Mouse (Mus musculus) megakaryocyte-erythroid progenitor cell, adult 5-6 weeks (primary cell): ENCODE results near the gene Tacc2. TPM values are rescaled to one million over a fixed set of nuclear protein-coding genes. Genes with fewer than 3 reads are reported as not detected.
"Not testable (repeated sequence)": the region's sequence is repeated elsewhere in the genome, so short reads cannot be mapped to it uniquely, and the experiment has no call there.

Experiments used
- ATAC-seq: replicated peaks from 2 replicates; pipeline ENCODE4 v1.8.0; 2016; ENCODE audit warnings: mild to moderate bottlenecking, inconsistent platforms; ENCODE audit not compliant: severe bottlenecking, poor library complexity, low FRiP score, low TSS enrichment
- total RNA-seq, 2 experiments: library from RNA; stranded (forward) in 1 of 2; stranded (reverse) in 1 of 2; fragments of 200-1000, 215-1000 nt in 1 of 2; fragments of >200 nt in 1 of 2; fragmentation: Nextera tagmentation in 1 of 2; gene quantifications; 2 replicates each; pipeline ENCODE4 v1.2.3; 2014 to 2017

Tacc2 gene
- total RNA-seq (2014; fragmentation: Nextera tagmentation): 9.1 and 14.2 TPM in 2 replicates
- 0.88 and 1.6 TPM in 2 replicates for total RNA-seq (2017)

- no peak for ATAC-seq
These were observed at the start of gene Tacc2 for GRCm38 (mm10) chr7:130577388-130578003. Gene Tacc2, plus strand, starts transcription at chr7:130577438.

DNA sequence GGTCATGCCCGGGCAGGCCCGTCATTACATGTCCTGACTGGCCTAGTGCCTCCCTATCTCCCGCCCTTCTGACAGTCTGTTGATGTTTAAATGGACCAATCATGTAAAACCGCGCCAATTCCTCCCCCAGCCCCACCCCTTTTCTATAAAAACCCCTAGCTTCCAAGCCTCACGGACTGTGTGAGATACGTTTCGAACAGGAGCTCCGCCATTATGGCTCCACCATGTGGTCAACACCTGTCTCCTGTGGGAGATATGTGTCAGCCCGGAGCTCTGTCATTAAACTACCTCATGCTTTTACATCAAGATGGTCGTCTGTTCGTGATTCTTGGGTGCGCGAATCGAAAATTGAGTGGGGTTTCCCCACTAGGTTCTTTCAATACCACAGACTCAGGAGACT is 46.1 kb upstream of the Tacc2 start:
- ATAC-seq: not testable (repeated sequence)

DNA sequence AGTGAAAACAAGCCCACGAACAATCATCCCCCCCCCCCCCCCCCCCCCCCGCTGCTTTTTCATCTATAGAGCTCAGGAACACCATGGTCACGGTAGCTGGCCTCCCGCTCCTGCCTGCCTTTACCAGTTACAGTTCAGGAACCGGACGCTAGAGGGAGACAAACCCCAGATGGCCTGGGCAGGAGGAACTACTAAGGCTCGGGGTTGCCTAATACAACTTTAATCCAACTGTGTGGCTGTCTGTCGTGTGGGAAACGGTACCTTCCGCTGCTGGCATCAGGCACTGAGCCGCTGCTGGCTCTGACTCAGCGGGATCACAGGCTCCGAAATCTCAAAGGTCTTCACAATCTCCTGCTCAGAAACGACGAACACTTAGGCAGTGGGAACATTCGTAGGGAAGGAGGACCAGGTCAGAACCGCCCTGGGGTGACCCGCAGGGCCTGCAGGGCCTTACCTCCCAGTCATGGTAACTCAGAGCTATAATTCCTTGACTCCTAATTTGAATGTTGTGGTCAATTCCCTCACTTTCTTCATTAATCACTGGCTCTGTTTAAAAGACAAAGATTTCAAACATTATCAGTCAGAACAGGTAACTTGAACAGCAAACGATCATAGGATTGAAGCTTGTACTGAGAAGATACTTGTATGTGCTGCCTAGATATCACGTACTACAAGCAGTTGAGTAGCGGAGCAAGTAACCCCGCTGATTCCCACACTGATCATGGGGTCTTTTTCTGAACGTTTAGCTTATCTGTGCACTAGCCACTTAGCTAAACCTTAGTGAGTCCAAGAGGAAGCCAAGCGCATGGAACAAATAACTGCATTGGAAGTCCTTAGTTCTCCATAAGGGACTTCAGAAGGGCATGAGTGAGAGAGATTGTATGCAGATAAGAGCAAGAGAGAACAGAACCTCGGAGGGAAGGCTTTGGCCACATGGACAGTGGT is 43.6 kb upstream of the Tacc2 start:
- ATAC-seq: peak; percentile 97

DNA sequence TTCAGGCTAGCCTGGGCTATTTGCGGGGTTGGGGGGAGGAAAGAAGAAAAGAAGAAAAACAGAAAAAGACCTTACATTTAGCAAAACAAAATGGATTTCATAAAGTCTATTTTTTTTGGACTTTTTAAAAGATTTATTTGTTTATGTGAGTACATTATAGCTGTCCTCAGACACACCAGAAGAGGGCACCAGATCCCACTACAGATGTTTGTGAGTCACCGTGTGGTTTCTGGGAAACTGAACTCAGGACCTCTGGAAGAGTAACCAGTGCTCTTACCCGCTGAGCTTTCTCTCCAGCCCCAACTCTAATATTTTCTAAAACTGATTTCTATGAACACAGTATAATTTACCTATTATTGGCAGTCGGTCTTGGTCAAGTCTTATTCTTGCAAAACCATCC is 42.1 kb upstream of the Tacc2 start:
- no peak for ATAC-seq

DNA sequence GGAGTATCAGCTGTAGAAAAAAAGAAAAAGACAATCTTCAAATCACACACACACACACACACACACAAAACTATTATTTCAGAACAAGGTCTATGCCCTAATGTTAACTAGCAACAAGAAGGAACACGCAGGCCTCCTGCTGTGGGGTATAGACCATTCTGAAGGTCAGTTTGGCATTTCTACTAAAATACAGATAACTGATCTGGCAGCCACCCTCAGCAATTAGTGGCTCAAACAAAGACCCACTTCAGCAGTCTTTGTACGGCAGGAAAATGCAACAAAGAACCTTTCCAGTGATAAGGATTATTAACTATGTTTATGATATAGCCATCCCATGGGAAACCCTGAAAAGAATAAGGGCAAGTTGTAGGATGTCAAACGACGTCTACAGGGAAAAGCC is 40.2 kb upstream of the Tacc2 start:
- no peak for ATAC-seq

- no peak for ATAC-seq
These were observed 37.1 kb upstream of the Tacc2 start for GRCm38 (mm10) chr7:130540176-130540575.

GRCm38 (mm10) chr7:130543181-130543580 is 34.1 kb upstream of the Tacc2 start:
- no peak for ATAC-seq

DNA sequence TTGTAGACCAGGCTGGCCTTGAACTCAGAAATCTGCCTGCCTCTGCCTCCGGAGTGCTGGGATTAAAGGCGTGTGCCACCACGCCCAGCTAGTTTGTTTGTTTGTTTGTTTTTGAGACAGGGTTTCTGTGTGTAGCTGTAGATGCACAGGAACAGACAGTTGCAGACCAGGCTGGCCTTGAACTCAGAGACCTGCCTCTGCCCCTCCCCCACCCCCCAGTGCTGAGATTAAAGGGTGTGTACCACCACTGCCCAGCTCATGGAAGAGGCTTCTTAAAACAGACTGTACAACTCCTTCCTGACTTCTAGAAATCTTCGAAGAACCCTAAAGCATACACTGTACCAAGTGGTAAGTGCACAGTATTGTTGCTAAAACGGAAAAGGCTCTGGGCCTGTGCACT is 31.8 kb upstream of the Tacc2 start:
- ATAC-seq: no peak

DNA sequence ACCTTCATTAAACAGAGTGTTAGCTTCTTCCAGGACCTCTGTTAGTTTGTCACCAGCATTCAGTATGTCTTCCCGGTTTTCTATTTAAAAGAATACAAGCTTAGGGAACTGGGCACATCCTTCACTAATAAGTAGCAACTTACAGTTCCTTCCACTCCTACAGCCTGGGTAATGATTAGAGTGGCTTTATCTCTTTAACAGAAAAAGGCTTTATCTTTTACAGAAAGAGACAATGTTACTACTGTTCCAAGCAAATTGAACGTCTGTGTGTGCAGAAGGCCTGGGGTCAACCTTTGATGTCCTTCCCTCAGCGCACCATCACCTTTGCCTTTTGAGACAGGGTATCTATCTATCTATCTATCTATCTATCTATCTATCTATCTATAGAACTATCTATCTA is 31.3 kb upstream of the Tacc2 start:
- no peak for ATAC-seq

- ATAC-seq: no peak
These were observed 30.8 kb upstream of the Tacc2 start for GRCm38 (mm10) chr7:130546421-130546790.

- ATAC-seq: peak; percentile 92
These were observed 30.3 kb upstream of the Tacc2 start for GRCm38 (mm10) chr7:130546791-130547484.

DNA sequence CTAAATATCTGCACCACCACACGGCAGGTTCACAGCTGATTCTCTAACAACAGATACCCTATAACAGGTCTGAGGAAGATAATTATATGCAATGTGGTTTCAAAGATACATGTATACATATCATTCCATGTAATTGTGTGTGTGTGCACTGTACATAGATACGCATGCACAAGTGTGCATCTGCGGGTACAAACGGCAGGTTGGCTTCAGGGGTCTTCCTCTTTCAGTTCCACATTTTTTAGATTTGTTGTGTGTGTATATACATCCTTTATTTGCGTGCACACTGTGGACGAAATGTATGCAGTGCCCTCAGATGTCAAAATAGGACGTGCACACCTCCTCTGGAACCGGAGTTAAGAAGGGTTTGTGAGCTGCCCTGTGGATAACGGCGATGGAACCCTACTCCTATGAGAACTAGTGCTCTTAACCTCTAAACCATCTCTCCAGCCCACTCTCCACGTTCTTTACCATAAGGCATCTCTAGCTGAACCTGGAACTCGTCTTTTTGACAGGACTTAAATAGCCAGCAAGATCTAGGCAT is 29.5 kb upstream of the Tacc2 start:
- ATAC-seq: peak; percentile 45; the same call in 1 of the 2 replicates

- ATAC-seq: no peak
These were observed 24.5 kb upstream of the Tacc2 start for GRCm38 (mm10) chr7:130552780-130553179.

DNA sequence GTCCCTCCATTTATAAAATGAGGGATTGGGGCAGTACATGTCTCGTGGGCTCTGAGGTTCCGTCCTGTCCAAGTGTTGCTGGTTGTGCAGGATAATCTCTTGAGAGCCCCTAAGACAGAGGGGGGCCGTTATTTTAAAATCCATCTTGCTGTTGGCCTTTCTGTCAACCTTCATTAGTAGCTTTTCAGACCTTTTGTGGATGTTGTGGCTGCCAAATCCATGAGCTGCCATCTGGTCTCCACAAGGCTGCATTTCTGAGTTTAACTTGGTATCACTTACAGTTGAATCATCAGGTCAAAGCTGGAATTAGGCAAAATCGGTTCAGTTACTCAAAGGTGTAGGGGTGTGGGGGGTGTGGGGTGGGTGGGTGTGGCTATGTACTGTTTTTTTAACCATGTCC is 23.9 kb upstream of the Tacc2 start:
- no peak for ATAC-seq

GRCm38 (mm10) chr7:130555597-130555996 is 21.6 kb upstream of the Tacc2 start:
- ATAC-seq: no peak

DNA sequence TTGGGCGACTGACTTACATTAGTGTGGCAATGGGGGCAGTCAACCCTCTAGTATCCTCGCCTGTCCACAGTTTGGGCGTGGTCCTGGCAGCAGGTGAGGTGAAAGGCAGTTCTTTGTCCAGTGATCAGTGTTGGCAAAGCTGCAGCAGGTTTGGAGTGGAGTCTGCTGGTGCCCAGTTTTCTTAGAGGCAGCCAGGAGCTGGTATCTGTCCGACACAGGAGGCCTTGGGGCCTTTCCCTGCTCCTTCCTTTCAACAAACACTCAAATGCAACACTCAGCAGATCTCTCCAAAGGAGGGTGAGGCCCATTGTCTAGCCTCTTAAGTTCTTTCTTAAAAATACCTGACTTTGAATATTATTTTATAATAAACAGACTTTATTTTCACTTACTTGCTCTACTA is 18.6 kb upstream of the Tacc2 start:
- no peak for ATAC-seq

- ATAC-seq: 0 out of 2 replicates have a peak, but pooled peaks have one; percentile 42
These were observed 16.3 kb upstream of the Tacc2 start for GRCm38 (mm10) chr7:130560933-130561332.

GRCm38 (mm10) chr7:130563276-130563675 is 14.0 kb upstream of the Tacc2 start:
- ATAC-seq: 0 out of 2 replicates have a peak, but pooled peaks have one; percentile 30

DNA sequence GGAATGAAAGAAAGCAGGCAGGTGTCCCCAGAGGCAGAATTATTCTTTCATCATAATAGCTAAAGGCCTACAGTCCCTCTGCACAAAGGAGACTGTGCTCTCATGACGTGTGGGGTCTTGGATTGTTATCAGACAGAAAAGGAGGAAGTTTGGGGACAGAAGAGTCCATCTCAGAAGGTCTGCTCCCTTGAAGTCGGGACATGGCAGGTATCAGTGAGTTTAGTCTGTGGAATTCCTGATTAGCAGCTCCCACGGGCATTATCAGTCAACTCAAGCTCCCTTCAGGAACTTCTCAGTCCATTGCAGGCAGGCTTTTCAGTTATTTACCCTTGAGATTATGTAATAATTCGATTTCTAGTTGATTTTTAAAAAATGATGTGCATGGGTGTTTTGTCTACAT is 13.4 kb upstream of the Tacc2 start:
- ATAC-seq: no peak

DNA sequence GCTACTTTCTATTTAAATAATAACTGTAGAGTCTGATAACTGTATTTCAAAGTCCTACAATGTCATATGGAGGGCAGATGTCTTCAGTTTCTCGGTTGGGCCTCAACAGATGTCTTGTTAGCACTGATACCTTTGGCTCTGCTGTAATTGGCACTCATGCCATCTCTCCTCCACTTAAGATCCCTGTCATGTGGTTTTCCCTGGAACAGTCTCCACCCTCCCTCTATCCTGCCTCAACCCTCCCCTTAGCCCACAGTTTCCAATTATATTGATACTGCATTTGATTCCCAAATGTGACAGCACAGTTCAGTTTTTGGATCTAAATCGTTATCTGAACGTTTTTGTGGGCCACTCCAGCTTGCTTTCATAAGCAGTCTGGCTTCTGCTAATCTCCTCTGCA is 12.6 kb upstream of the Tacc2 start:
- ATAC-seq: no peak
